Mouse (Mus musculus): ENCODE data around the gene Clmp.
"Not testable (repeated sequence)": the region's sequence is repeated elsewhere in the genome, so short reads cannot be mapped to it uniquely, and the experiment has no call there.

Gene Clmp

GRCm38 (mm10) chr9:40780892-40781725 lies 95.3 kb downstream of the Clmp start:
- DNase-seq, result no peak

DNA sequence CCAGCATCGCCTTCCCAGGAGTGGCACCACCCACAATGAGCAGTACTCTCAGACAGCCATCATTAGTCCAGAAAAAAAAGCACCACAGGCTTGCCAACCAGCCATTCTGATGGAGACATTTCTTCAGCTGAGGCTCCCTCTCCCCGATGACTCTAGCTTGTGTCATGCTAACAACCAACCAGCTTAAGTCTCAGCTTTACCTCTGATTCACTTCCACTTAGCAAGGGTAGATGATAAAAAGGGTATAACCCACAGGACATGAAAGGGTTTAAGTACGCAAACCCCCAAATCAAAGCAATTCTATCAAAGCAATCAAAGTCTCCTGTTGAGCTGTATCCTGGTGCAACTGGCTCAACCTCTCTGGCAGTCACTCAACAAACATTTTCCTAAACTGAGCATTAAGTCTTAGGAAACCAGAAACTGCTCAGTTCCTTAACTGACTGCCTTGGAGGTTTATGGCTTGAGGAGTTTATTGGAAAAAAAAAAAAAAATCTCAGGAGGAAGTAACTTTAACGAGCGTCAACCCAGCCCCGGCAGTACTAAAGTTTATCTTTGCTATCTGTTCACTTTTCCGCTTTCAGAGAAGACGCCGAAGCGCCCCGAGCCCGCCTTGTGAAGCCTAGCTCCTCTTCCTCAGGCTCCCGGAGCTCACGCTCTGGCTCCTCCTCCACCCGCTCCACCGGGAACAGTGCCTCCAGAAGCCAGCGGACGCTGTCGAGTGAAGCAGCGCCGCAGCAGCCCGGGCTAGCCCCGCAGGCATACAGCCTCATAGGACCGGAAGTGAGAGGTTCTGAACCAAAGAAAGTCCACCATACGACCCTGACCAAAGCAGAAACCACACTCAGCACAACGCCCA lies 96.2 kb downstream of the Clmp start:
- peak; percentile 69 for DNase-seq

- DNase-seq, result peak; percentile 62
Observed at GRCm38 (mm10) chr9:40783641-40784373, 98.0 kb downstream of the Clmp start.

DNA sequence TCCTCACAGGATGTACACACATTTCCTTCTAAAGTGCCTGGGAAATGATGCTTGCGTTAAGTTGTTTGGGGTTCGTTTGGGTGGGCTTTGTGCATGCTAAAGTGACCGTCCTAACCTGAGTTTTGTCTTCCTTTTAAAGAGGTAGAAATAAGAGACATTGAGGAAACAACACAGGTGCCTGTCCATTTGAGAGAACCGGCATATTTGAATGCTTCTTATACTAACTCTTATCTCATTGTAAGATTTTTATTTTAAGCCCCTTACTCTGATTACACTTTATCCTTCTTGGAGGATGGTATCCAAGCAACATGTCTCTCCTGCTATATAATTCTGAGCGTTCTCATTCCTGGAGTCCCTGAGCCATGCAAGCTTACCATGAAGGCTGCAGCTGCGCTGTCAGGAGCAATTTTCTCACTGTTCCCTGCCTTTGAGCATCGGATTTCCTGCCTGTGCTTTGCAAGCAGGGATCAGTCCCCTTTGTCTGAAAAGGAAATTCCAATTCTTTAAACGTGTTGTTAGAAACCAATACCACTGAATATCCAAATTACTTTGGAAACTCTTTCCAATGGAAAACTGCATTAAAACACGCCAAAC lies 98.7 kb downstream of the Clmp start:
- DNase-seq, result no peak

- no peak for DNase-seq
Observed at GRCm38 (mm10) chr9:40785452-40785851, 99.7 kb downstream of the Clmp start.

DNA sequence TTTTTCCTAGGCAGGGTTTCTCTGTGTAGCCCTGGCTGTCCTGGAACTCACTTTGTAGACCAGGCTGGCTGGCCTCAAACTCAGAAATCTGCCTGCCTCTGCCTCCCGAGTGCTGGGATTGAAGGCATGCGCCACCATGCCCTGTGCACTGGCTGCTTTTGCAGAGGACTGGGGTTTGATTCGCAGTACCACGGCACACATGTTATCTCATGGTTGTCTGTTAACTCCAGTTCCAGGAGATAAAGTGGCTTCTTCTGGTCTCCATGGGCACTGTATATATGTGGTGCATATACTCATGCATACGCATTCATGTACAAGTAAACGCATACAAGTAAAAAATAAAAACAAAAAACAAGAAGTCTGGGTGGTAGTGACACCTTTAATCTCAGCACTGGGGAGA lies 101.1 kb downstream of the Clmp start:
- DNase-seq, result not testable (repeated sequence)

DNA sequence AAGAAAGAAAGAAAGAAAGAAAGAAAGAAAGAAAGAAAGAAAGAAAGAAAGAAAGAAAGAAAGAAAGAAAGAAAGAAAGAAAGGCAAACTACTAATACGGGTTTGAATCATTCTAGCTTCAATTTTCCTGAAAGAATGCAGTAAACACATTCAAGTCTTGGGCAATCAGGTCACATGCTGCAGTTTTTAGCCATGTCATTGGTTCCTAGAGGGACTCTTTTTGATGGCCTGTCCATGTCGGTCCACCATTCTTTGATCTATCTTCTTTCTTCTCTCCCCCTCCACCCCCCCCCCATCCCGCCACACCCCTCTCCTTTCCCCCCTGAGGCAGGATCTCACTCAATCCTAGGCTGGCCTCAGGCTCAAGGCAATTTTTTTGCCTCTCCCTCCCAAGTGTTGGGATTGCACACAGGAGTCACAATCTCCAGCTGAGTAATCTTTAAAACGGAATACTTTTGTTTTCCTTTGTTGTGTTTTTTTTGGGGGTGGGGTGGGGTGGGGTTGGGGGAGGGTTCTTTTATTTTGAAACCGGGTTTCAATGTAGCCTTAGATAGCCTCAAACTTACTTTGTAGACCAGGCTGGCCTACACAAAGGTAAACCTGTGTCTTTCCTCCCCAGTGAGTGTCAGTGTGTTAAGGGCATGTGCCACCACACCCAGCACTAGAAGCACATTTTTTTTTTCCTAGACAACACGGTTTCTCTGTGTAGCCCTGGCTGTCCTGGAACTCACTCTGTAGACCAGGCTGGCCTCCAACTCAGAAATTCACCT lies 106.3 kb downstream of the Clmp start:
- no peak for DNase-seq

DNA sequence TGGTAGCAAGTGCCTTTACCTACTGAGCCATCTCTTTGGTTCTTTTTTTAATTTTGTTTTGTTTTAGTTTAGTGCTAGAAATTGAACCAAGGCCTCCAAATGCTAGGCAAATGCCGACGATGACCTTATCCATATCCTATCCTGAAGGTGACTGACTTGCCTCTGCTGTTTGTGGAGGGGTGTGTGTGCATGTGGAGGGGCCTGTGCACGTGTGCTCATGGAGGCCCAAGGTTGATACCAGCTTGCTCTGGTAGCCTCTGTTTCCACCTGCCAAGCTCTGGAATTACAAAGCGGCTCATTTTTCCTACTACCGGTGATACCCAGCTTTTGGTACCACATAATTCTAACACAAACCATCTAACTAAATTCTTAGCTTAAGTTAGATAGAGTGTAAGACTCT lies 107.8 kb downstream of the Clmp start:
- no peak for DNase-seq

- DNase-seq, result no peak
Observed at GRCm38 (mm10) chr9:40794251-40794650, 108.5 kb downstream of the Clmp start.

DNA sequence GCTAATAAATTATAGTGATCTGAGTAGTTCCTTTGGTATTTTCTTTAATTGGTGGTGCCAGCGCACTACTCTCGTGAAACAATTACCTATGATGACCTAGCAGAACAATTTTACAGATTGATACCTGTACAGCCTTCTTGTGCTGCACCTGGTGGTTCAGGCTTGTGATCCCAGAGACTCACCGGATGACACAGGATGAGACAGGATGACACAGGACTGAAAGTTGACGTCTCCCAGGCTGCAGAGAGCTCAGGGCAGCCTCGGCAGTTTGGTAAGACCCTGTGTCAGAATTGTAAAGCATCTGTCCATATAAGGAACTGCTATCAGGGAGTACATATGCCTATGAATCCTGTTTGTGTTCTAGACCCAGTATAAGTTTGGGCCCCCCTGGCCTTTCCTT lies 109.2 kb downstream of the Clmp start:
- DNase-seq, result no peak

GRCm38 (mm10) chr9:40795562-40795961 lies 109.8 kb downstream of the Clmp start:
- DNase-seq, result no peak

- DNase-seq, result no peak
Observed at GRCm38 (mm10) chr9:40796054-40796453, 110.3 kb downstream of the Clmp start.

GRCm38 (mm10) chr9:40798247-40798960 lies 112.6 kb downstream of the Clmp start:
- no peak for DNase-seq

GRCm38 (mm10) chr9:40799112-40799511 lies 113.3 kb downstream of the Clmp start:
- DNase-seq, result no peak

DNA sequence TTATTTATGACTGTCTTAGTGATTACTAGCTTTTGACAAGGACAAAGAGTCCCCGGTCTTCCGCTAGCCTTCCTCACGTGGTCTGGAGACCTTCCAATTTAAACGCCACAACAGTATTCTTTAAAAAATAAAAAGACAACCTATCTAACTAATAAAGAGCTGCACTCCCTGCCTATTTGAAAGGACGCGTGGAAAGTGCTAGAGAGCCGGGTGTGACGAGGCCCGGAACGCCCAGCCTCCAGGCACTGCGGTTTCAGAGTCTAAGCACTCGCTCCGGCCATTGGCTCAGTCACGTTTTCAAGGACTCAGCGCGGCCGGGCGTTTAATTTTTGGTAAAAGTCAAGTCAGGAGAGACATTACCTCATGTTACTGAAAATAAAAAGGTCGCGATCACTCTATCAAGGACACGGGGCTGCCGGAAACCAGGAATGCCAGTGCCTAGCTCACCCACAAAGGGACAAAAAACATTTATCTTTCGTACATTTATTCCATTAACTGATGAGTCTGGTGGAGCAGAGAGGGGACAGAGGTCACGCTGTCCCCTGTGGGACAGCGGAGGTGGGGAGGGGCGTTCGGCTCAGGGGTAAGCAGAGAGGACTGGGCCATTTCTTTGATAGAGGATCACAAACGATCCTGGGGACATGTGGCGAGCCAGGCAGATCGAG lies 114.2 kb downstream of the Clmp start:
- DNase-seq, result peak; percentile 88

DNA sequence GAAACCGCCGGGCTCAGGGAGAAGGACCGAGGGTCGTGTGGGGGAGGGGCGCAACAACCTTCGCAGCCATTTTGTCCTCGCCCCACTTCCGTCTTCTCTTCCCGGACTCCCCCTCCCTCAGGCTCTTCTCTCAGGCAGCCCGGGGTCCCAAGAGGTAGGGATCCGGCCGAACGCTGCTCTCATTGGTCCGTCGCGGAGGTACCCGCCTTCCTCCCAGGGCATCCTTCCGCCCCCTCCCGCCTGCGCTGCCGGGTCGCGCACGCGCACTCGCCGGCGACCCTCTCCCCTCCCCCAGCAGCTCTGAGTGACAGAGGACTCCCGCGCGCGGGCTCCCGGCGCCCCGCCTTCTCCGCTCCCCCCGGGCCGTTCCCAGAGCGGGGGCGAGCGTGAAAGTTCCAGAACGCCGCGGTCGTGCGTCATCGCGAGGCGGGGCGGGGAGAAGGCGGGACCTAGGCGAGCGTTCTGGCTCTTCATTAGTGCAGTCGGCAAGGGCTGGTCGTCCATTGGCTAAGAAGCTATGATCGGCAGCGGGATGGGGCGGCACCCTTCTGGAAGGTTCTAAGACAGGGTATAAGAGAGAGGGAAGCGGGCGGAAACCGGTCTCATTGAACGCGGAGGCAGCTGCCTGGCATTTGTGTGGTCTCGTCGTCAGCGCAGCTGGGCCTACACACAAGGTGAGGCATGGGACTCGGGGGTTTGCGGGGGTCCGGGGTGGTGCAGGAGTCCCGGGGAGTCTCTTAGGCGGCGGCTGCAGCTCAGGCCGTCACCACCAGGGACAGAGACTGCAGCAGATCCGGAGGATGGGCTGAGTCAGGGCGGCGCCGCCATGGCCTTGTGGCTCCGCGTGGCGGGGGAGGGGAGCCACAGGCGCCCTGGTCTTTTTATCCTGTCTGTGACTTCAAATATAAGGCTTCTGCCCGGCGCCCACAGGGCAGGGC lies 115.2 kb downstream of the Clmp start, which contains the start of gene Hspa8:
Hspa8 (plus strand) TSS at position 310 of the 938 bp plus-strand sequence.
- DNase-seq, result peak; percentile 100

DNA sequence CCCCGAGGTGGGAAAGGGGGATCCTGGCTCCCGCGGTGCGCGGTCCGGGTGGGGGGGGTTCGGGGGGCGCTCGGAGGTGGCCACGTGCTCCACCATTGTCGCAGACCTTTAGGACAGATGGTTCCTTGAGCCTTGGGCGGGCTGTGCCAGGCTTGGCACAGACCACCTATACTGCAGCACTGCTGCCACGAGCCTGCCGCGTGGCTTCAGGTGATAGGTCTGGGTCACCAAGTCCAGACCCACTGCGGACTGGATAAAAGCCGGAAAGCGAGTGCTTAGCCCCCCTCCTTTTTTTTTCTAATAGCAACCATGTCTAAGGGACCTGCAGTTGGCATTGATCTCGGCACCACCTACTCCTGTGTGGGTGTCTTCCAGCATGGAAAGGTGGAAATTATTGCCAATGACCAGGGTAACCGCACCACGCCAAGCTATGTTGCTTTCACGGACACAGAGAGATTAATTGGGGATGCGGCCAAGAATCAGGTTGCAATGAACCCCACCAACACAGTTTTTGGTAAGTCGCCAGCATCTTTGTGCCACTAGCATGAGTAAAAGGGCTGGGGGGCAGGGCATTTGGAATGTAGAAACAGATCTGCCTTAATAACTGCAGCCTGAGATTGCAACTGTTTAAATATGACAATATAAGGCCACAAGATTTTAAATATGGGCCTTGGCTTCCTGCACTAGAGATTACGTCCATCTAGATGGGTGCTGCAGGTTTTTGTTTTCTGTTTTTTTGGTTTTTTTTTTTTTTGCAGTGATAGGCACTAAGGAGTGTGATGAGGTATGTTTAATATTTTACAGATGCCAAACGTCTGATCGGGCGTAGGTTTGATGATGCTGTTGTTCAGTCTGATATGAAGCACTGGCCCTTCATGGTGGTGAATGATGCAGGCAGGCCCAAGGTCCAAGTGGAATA lies 116.1 kb downstream of the Clmp start:
- DNase-seq, result peak; percentile 53

- DNase-seq, result not testable (repeated sequence)
Observed at GRCm38 (mm10) chr9:40802533-40802875, 116.7 kb downstream of the Clmp start.
